In genomic region chr8:8992461-8993032, GRCm38 (mm10) we compare ENCODE assay signal across 7 mouse cellular contexts.
DNase-seq lines count a peak whose midpoint lies in the region; ATAC-seq lines count a peak whose summit lies in the region.

No protein-coding gene starts in this region.

- H3K4me2 ChIP-seq in intestine, embryonic 16.5 days (ENCODE audit: low read depth, low read length): peak overlapping the region; percentile 9; the same call in 1 of the 2 replicates
- H3K4me2 ChIP-seq in midbrain, embryonic 12.5 days (replicated peaks): peak overlapping the region; percentile 35

- 8% methylated on average over 11 of the region's 11 CpGs for WGBS in intestine, embryonic 16.5 days
- WGBS in midbrain, embryonic 12.5 days: 5% methylated on average over 11 of the region's 11 CpGs

- intact Hi-C loops in left cerebral cortex, postnatal 25 days (cut with DNase I): loop anchor here (2.0 to 10.0 kb wide), 3 partner anchors 182 to 758 kb away; partner anchors contain the start of gene Arglu1

- no peaks in the 10 kb centered on the region for H3K36me3 ChIP-seq in intestine, embryonic 16.5 days (ENCODE audit: control insufficient read depth, insufficient read depth, low read length)
- H3K36me3 ChIP-seq in midbrain, embryonic 12.5 days: no peaks in the 10 kb centered on the region

- no peaks in the 10 kb centered on the region for H3K9me3 ChIP-seq in intestine, embryonic 16.5 days (ENCODE audit: control insufficient read depth, low read length)
- H3K9me3 ChIP-seq in midbrain, embryonic 12.5 days: no peaks in the 10 kb centered on the region

- peaks cover 16% of the 10 kb centered on the region for H3K4me1 ChIP-seq in intestine, embryonic 16.5 days (ENCODE audit: control insufficient read depth, insufficient read depth, low read length)
- peaks cover 32% of the 10 kb centered on the region for H3K4me1 ChIP-seq in midbrain, embryonic 12.5 days

- H3K27me3 ChIP-seq in intestine, embryonic 16.5 days (replicated peaks; ENCODE audit: control insufficient read depth, insufficient read depth, low read length): no peaks in the 10 kb centered on the region
- H3K27me3 ChIP-seq in midbrain, embryonic 12.5 days: peaks cover 51% of the 10 kb centered on the region

- H3K4me3 ChIP-seq in intestine, embryonic 16.5 days (ENCODE audit: low read length): no peak overlapping the region
- H3K4me3 ChIP-seq in midbrain, embryonic 12.5 days: no peak overlapping the region

- DNase-seq in adrenal gland, postnatal 10 days: peak; percentile 88
- peak; percentile 95 for DNase-seq in embryo, embryonic 10.5 days (ENCODE audit: low spot score)
- peak; percentile 68 to 81 for DNase-seq in gastrocnemius, postnatal 4 days (ENCODE audit: low spot score in 2 of 2)
- DNase-seq in left cerebral cortex, postnatal 25 days (ENCODE audit: low spot score in 2 of 2): peak; percentile 69 to 88
- peak; percentile 28 to 80 for DNase-seq in spleen, postnatal 10 days (ENCODE audit: low spot score in 2 of 2)

- H3K27ac ChIP-seq in intestine, embryonic 16.5 days (ENCODE audit: low read length): peak overlapping the region; percentile 27
- peak overlapping the region; percentile 40 for H3K27ac ChIP-seq in midbrain, embryonic 12.5 days (replicated peaks)

- peak overlapping the region; percentile 25; the same call in 1 of the 2 replicates for H3K9ac ChIP-seq in intestine, embryonic 16.5 days (ENCODE audit: low read depth, low read length)
- no peak overlapping the region for H3K9ac ChIP-seq in midbrain, embryonic 12.5 days (replicated peaks)

- ATAC-seq in intestine, embryonic 16.5 days: peak; percentile 41
- no peak for ATAC-seq in midbrain, embryonic 12.5 days (ENCODE audit: low FRiP score, low read depth)
